Mouse (Mus musculus): ENCODE results near the gene Gm9602.
"Not testable (repeated sequence)": the region's sequence is repeated elsewhere in the genome, so short reads cannot be mapped to it uniquely, and the experiment has no call there.

Gene Gm9602

DNA sequence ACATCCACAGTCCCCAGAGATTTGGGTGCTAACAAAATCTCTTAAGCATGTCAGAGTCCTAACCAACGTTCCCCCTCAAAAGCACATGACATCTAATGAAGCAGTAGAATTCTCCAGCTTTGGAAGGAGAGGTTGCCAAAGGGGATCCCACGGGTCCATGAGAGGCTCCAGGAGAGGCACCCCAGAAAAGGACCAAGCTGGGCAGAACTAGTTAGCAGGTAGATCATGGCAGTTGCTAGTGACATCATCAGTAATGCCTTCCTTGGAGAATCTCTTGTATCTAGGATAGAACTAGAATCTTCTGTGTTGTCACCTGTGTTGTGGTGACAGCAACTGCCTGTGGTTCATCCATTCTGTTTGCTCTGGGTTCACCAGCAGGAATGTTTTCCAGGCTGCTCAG is at the start of gene Gm9602:
Gene Gm9602, plus strand, starts transcription at position 301 of the 400 bp plus-strand sequence.
- not testable (repeated sequence) for DNase-seq

DNA sequence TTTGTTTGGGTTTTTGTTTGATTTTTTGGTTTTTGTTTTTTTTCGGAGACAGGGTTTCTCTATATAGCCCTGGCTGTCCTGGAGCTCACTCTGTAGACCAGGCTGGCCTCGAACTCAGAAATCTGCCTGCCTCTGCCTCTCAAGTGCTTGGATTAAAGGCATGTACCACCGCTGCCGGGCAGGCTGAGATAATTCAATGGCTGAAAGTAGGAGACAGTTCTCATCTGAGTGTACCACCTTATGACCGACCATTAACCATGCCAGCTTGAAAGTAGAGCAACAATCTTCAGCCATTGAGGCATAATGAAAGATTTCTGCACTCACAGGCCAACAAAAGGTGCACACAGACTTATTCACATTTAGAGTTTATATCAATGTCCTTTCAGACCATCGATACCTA is 30.3 kb downstream of the Gm9602 start:
- DNase-seq: peak in 1 of 2 experiments; percentile 4

DNA sequence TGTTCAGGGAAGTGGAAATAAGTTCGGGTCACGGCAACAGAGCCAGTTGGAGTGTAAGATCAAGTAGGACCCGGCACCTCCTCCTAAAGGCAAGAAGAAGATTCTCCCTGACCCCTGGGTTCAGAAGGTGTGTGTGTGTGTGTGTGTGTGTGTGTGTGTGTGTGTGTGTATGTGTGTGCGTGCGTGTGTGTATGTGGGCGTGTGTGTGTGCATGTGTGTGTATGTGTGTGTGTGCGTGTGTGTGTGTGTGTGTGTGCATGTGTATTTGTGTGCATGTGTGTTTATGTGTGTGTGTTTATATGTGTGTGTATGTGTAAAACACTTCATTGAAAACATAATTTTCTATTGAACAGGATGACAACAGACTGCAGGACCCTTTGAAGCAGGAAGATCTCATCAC is 45.8 kb downstream of the Gm9602 start:
- DNase-seq: peak in 1 of 2 experiments; percentile 1
